Mouse (Mus musculus): ENCODE results near the gene Nemp1. TPM values are rescaled to one million over a fixed set of nuclear protein-coding genes. Genes with fewer than 3 reads are reported as not detected.

The Nemp1 gene
- polyA plus RNA-seq, 1 experiment from 2014 or later: 11.2 TPM

GRCm38 (mm10) chr10:127705783-127706182 is 39.1 kb downstream of the Nemp1 start:
- Histone ChIP-seq H3K9me3 (replicated peaks; ENCODE audit: control insufficient read depth, low read length) (no peaks in the 10 kb centered on the region), H3K4me2 (ENCODE audit: low read depth, low read length) (no peak overlapping the region), H3K27me3 (ENCODE audit: control insufficient read depth, insufficient read depth, low read length) (no peaks in the 10 kb centered on the region), H3K4me1 (ENCODE audit: control insufficient read depth, insufficient read depth, low read length) (no peaks in the 10 kb centered on the region), H3K9ac (replicated peaks; ENCODE audit: low read length) (no peak overlapping the region), H3K36me3 (replicated peaks; ENCODE audit: control insufficient read depth, insufficient read depth, low read depth, low read length) (no peaks in the 10 kb centered on the region), H3K4me3 (ENCODE audit: low read depth, low read length) (no peak overlapping the region), H3K27ac (replicated peaks; ENCODE audit: low read depth, low read length) (no peak overlapping the region)
- DNase-seq (ENCODE audit: low spot score) (no peak), ATAC-seq (replicated peaks; ENCODE audit: insufficient number of reproducible peaks, low FRiP score, low TSS enrichment, low read depth) (no peak)
- WGBS: 94% methylated on average over 4 of the region's 4 CpGs

- no peak overlapping the region for H3K9ac ChIP-seq (replicated peaks; ENCODE audit: low read length)
- DNase-seq (ENCODE audit: low spot score) (no peak), ATAC-seq (replicated peaks; ENCODE audit: insufficient number of reproducible peaks, low FRiP score, low TSS enrichment, low read depth) (no peak)
- H3K4me1 ChIP-seq (ENCODE audit: control insufficient read depth, insufficient read depth, low read length): peaks cover 4% of the 10 kb centered on the region
- no peak overlapping the region for H3K4me3 ChIP-seq (ENCODE audit: low read depth, low read length)
- WGBS: 86% methylated on average over 7 of the region's 7 CpGs
- no peak overlapping the region for H3K27ac ChIP-seq (replicated peaks; ENCODE audit: low read depth, low read length)
- H3K36me3 ChIP-seq (replicated peaks; ENCODE audit: control insufficient read depth, insufficient read depth, low read depth, low read length): no peaks in the 10 kb centered on the region
- H3K9me3 ChIP-seq (replicated peaks; ENCODE audit: control insufficient read depth, low read length): no peaks in the 10 kb centered on the region
- no peaks in the 10 kb centered on the region for H3K27me3 ChIP-seq (ENCODE audit: control insufficient read depth, insufficient read depth, low read length)
- no peak overlapping the region for H3K4me2 ChIP-seq (ENCODE audit: low read depth, low read length)
Measured at GRCm38 (mm10) chr10:127707721-127708120, 41.0 kb downstream of the Nemp1 start.

- H3K27me3 ChIP-seq (ENCODE audit: control insufficient read depth, insufficient read depth, low read length): no peaks in the 10 kb centered on the region
- H3K9me3 ChIP-seq (replicated peaks; ENCODE audit: control insufficient read depth, low read length): no peaks in the 10 kb centered on the region
- H3K4me2 ChIP-seq (ENCODE audit: low read depth, low read length): no peak overlapping the region
- no peak overlapping the region for H3K27ac ChIP-seq (replicated peaks; ENCODE audit: low read depth, low read length)
- no peak overlapping the region for H3K9ac ChIP-seq (replicated peaks; ENCODE audit: low read length)
- ATAC-seq (replicated peaks; ENCODE audit: insufficient number of reproducible peaks, low FRiP score, low TSS enrichment, low read depth) (no peak), DNase-seq (ENCODE audit: low spot score) (no peak)
- no peaks in the 10 kb centered on the region for H3K36me3 ChIP-seq (replicated peaks; ENCODE audit: control insufficient read depth, insufficient read depth, low read depth, low read length)
- H3K4me1 ChIP-seq (ENCODE audit: control insufficient read depth, insufficient read depth, low read length): peaks cover 4% of the 10 kb centered on the region
- no peak overlapping the region for H3K4me3 ChIP-seq (ENCODE audit: low read depth, low read length)
- WGBS: 86% methylated on average over 3 of the region's 3 CpGs
Measured at GRCm38 (mm10) chr10:127708850-127709370, 42.2 kb downstream of the Nemp1 start.

- Histone ChIP-seq H3K27ac (replicated peaks; ENCODE audit: low read depth, low read length) (no peak overlapping the region), H3K27me3 (ENCODE audit: control insufficient read depth, insufficient read depth, low read length) (no peaks in the 10 kb centered on the region), H3K4me3 (ENCODE audit: low read depth, low read length) (no peak overlapping the region), H3K36me3 (replicated peaks; ENCODE audit: control insufficient read depth, insufficient read depth, low read depth, low read length) (no peaks in the 10 kb centered on the region), H3K9ac (replicated peaks; ENCODE audit: low read length) (no peak overlapping the region), H3K4me1 (ENCODE audit: control insufficient read depth, insufficient read depth, low read length) (peaks cover 4% of the 10 kb centered on the region), H3K9me3 (replicated peaks; ENCODE audit: control insufficient read depth, low read length) (no peaks in the 10 kb centered on the region), H3K4me2 (ENCODE audit: low read depth, low read length) (no peak overlapping the region)
- WGBS: 79% methylated on average over 13 of the region's 13 CpGs
- ATAC-seq (replicated peaks; ENCODE audit: insufficient number of reproducible peaks, low FRiP score, low TSS enrichment, low read depth) (no peak), DNase-seq (ENCODE audit: low spot score) (no peak)
Measured at GRCm38 (mm10) chr10:127710331-127710730, 43.6 kb downstream of the Nemp1 start.

GRCm38 (mm10) chr10:127712736-127713135 is 46.0 kb downstream of the Nemp1 start:
- Histone ChIP-seq H3K4me2 (ENCODE audit: low read depth, low read length) (no peak overlapping the region), H3K9me3 (replicated peaks; ENCODE audit: control insufficient read depth, low read length) (no peaks in the 10 kb centered on the region), H3K9ac (replicated peaks; ENCODE audit: low read length) (no peak overlapping the region), H3K4me1 (ENCODE audit: control insufficient read depth, insufficient read depth, low read length) (peaks cover 4% of the 10 kb centered on the region), H3K4me3 (ENCODE audit: low read depth, low read length) (no peak overlapping the region), H3K27ac (replicated peaks; ENCODE audit: low read depth, low read length) (no peak overlapping the region), H3K27me3 (ENCODE audit: control insufficient read depth, insufficient read depth, low read length) (no peaks in the 10 kb centered on the region), H3K36me3 (replicated peaks; ENCODE audit: control insufficient read depth, insufficient read depth, low read depth, low read length) (no peaks in the 10 kb centered on the region)
- peak; percentile 63 for DNase-seq (ENCODE audit: low spot score)
- ATAC-seq (replicated peaks; ENCODE audit: insufficient number of reproducible peaks, low FRiP score, low TSS enrichment, low read depth): no peak
- WGBS: 42% methylated on average over 6 of the region's 6 CpGs

GRCm38 (mm10) chr10:127721671-127722418 is 55.1 kb downstream of the Nemp1 start:
- H3K27ac ChIP-seq (replicated peaks; ENCODE audit: low read depth, low read length): no peak overlapping the region; the same call in 1 of the 2 replicates
- ATAC-seq (replicated peaks; ENCODE audit: insufficient number of reproducible peaks, low FRiP score, low TSS enrichment, low read depth): peak; percentile 70; the same call in 1 of the 2 replicates
- peaks cover 2% of the 10 kb centered on the region; the same call in 1 of the 2 replicates for H3K27me3 ChIP-seq (ENCODE audit: control insufficient read depth, insufficient read depth, low read length)
- H3K9me3 ChIP-seq (replicated peaks; ENCODE audit: control insufficient read depth, low read length): no peaks in the 10 kb centered on the region
- 10% methylated on average over 20 of the region's 20 CpGs for WGBS
- H3K4me1 ChIP-seq (ENCODE audit: control insufficient read depth, insufficient read depth, low read length): no peaks in the 10 kb centered on the region
- H3K36me3 ChIP-seq (replicated peaks; ENCODE audit: control insufficient read depth, insufficient read depth, low read depth, low read length): no peaks in the 10 kb centered on the region
- no peak overlapping the region for H3K4me3 ChIP-seq (ENCODE audit: low read depth, low read length)
- H3K9ac ChIP-seq (replicated peaks; ENCODE audit: low read length): peak overlapping the region; percentile 11; the same call in 1 of the 2 replicates
- 0 out of 2 replicates have a peak overlapping the region, but pooled peaks have one; percentile 2 for H3K4me2 ChIP-seq (ENCODE audit: low read depth, low read length)
- peak; percentile 29 for DNase-seq (ENCODE audit: low spot score)

GRCm38 (mm10) chr10:127724178-127724577 is 57.5 kb downstream of the Nemp1 start, which contains the start of gene Tac2:
Gene Tac2, plus strand, starts transcription at chr10:127724478.
- no peaks in the 10 kb centered on the region for H3K4me1 ChIP-seq (ENCODE audit: control insufficient read depth, insufficient read depth, low read length)
- H3K4me2 ChIP-seq (ENCODE audit: low read depth, low read length): no peak within 1 kb of the TSS
- DNase-seq (ENCODE audit: low spot score) (no peak), ATAC-seq (replicated peaks; ENCODE audit: insufficient number of reproducible peaks, low FRiP score, low TSS enrichment, low read depth) (no peak)
- WGBS: 83% methylated on average over 3 of the region's 3 CpGs
- no peaks in the 10 kb centered on the region for H3K36me3 ChIP-seq (replicated peaks; ENCODE audit: control insufficient read depth, insufficient read depth, low read depth, low read length)
- H3K4me3 ChIP-seq (ENCODE audit: low read depth, low read length): no peak within 1 kb of the TSS
- no peak within 1 kb of the TSS for H3K9ac ChIP-seq (replicated peaks; ENCODE audit: low read length)
- peaks cover 2% of the 10 kb centered on the region; the same call in 1 of the 2 replicates for H3K27me3 ChIP-seq (ENCODE audit: control insufficient read depth, insufficient read depth, low read length)
- H3K27ac ChIP-seq (replicated peaks; ENCODE audit: low read depth, low read length): no peak within 1 kb of the TSS
- H3K9me3 ChIP-seq (replicated peaks; ENCODE audit: control insufficient read depth, low read length): no peaks in the 10 kb centered on the region

- DNase-seq (ENCODE audit: low spot score) (no peak), ATAC-seq (replicated peaks; ENCODE audit: insufficient number of reproducible peaks, low FRiP score, low TSS enrichment, low read depth) (no peak)
- Histone ChIP-seq H3K36me3 (replicated peaks; ENCODE audit: control insufficient read depth, insufficient read depth, low read depth, low read length) (no peaks in the 10 kb centered on the region), H3K4me3 (ENCODE audit: low read depth, low read length) (no peak overlapping the region), H3K27me3 (ENCODE audit: control insufficient read depth, insufficient read depth, low read length) (peaks cover 2% of the 10 kb centered on the region; the same call in 1 of the 2 replicates), H3K27ac (replicated peaks; ENCODE audit: low read depth, low read length) (no peak overlapping the region), H3K9me3 (replicated peaks; ENCODE audit: control insufficient read depth, low read length) (no peaks in the 10 kb centered on the region), H3K4me1 (ENCODE audit: control insufficient read depth, insufficient read depth, low read length) (no peaks in the 10 kb centered on the region), H3K4me2 (ENCODE audit: low read depth, low read length) (no peak overlapping the region), H3K9ac (replicated peaks; ENCODE audit: low read length) (no peak overlapping the region)
- 80% methylated on average over 4 of the region's 4 CpGs for WGBS
Measured at GRCm38 (mm10) chr10:127725136-127725535, 58.4 kb downstream of the Nemp1 start.
